Mouse (Mus musculus) embryo, embryonic 11.5 days (tissue): ENCODE measurements around the gene Il1rap.

Experiments
- DNase-seq: peaks from one replicate; pipeline ENCODE4 v3.0.0-alpha.2; 2012; ENCODE audit warnings: low read depth, low spot score

Il1rap gene

GRCm38 (mm10) chr16:26581048-26581912 lies at the start of gene Il1rap:
TSS of gene Il1rap (plus strand) at chr16:26581704.
- DNase-seq: peak; percentile 79

DNA sequence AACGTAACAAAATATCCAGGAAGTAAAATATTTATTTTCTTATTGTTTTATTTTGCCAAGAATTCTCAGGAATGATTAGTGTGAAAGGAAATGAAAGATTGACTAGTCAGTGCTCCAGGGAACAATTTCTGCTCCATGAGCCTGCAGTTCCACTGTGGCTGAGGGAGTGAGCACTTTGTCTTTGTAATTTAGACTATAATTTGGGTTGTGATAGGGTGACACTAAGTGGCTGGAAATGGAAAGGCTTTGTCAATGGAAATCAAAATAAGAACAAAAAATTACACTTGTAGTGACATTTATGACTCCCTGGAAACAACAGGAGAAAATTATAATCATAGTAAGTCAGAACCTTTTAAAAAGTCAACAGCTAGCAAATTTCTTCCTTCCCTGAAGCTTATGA lies 49.2 kb upstream of the Il1rap start:
- no peak for DNase-seq

DNA sequence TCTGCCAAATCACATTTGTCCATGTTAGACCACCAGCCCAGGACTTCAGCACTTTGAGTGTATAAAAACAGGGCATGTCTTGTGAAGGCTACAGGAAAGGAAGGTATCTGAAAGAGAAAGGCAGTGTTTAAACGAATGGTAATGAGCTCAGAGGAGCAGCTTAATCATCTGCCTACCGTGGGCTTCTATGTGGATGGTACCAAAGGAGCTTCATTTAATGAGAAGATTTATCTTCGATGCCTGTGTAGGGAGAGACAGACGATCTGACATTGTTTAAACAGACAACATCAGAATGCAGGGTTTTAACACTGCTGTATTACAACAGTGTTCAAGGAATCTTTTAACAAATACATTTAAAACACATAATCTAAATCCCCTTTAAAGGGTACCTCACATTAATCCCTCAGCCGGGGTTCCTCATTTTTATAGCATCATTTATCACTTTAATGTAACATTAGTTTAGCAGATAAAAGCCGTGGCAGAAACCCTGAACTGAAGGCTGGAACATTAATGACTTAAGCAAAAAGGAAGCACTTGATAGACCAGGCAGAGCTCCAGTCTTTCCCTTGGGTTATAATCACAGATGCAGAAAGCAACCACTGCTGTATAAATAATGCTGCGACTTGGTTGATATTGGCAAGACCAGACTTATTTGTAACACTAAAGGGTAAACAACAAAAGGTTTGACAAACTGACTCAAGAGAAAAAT lies 35.2 kb upstream of the Il1rap start:
- no peak for DNase-seq

DNA sequence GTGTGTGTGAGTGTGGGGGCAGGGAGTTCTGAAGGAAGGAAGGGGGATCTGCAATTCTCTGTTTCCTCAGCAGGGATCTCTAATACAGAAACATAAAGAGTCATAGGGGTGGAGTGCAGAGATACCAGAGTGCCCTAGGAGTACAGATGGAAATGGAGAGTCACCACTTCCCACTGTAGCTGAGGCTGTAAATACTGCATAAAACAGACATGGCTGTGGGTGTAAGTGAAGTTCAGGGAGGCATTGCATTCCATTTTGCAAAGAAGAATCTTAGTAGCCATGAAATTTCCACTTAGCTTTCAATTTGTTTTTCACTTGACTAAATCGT lies 34.7 kb upstream of the Il1rap start:
- DNase-seq: no peak

DNA sequence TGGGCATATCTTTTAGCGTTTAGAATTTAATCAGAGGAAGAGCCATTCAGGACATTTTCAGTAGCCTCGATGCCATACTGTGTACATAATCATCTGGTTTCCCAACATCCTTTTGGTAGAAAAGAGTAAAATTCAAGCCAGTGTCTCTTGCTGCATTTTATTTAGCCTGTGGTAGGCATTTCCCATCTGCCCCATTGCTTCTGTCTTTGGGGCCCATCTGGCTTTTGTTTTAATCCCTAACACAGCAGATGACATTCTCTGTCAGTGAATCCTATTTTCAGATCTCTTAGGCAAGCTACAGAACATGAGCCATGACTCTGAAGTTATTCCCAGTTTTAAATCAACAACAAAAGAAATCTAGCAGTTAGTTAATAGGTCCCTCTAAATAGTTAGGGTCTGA lies 32.3 kb upstream of the Il1rap start:
- no peak for DNase-seq

DNA sequence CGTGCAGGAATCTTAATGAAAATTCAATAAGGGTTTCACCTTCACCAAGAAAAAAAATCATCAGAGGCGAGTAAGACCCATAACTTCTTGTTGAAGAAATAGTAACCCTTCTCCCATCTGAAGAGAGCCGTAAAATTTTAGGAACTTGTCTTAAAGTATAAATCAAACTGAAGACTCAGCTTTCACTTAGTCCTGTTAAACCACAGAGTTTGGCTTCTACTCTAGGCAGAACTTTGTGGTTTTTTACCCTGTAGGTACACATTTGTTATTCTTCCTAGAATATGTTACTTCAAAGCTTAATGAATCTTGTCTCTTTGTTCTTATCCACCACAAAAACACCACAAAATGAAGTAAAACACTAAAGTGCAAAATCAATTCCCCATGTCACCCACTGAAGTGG lies 29.3 kb upstream of the Il1rap start:
- no peak for DNase-seq

DNA sequence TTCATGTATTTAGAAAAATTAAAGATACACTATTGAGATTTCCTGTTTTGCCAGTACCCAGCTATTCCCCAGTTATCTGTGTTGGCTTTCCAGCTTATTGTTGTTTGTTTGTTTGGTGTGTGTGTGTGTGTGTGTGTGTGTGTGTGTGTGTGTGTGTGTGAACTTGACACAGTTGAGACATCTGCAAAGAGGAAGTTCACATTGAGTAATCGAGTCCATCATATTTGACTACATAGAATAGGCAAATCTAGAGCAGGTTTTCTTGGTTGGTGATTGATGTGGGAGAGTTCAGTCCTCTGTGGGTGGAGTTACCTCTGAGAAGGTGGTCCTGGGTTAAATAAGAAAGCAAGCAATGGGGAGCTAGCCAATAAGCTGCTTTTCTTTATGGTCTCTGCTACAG lies 22.7 kb upstream of the Il1rap start:
- DNase-seq: no peak

GRCm38 (mm10) chr16:26561743-26562142 lies 19.8 kb upstream of the Il1rap start:
- DNase-seq: no peak

DNA sequence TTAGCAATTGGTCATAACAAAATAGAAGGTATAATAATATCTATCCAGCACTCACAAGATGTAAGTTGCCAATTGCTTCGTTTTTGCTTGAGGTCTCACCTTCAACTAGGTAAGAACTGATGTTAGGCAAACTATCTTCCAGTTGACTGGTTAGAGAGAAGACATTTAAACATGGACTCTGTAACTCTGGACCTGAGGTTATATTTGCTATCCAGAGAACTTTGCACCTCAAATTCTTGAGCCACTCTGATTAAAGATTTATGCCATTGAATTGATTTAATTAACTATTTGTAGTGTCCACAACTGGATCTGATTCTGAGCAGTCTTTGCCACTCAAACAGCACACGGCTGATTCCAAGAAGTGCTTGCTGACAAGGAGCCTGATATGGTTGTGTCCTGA lies 18.7 kb upstream of the Il1rap start:
- DNase-seq: no peak

GRCm38 (mm10) chr16:26569387-26569978 lies 12.0 kb upstream of the Il1rap start:
- no peak for DNase-seq

DNA sequence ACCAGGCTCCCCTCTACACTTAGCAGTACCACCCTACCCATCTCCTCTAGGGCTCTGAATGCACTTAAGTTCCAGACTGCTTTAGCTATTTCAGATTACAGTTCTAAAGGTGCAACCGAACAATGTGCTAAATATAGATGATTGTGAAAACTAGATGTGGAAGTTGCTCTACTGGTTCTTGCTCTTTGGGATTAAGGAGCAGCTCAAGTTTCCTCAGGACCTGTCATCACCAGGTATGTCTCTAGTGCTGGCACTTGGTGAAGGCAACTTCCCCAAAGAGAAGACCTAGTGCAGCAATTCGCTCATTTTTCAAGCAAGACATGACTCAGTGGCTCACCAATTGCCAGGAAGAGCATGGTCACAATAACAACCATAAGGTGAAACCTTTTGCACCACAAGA lies 9.7 kb upstream of the Il1rap start:
- DNase-seq: no peak

GRCm38 (mm10) chr16:26574173-26574572 lies 7.3 kb upstream of the Il1rap start:
- DNase-seq: no peak

DNA sequence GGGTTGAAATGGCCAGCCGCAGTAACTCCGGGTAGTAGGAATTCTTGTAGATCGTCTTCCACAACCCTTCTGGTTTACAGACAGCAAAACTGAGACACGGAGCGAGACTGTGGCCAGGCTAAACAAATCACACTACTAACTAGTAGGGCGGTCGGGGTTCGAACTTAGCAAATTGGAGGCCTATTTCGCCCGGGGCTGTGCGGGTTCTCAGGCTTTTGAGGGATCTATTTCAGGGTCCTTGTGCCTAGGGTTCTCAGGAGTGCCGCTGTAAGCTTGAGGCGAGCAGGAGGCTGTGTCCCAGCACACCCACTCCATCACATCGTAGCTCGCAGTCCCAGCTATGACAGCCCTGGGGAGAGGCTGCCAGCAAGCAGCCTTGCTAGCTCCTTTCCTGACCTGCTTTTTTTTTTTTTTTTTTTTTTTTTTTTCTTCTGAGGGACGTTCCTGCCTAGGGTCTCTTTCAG lies 441 bp downstream of the Il1rap start:
- no peak for DNase-seq

- DNase-seq: no peak
Measured at GRCm38 (mm10) chr16:26585806-26586205, 4.3 kb downstream of the Il1rap start.

DNA sequence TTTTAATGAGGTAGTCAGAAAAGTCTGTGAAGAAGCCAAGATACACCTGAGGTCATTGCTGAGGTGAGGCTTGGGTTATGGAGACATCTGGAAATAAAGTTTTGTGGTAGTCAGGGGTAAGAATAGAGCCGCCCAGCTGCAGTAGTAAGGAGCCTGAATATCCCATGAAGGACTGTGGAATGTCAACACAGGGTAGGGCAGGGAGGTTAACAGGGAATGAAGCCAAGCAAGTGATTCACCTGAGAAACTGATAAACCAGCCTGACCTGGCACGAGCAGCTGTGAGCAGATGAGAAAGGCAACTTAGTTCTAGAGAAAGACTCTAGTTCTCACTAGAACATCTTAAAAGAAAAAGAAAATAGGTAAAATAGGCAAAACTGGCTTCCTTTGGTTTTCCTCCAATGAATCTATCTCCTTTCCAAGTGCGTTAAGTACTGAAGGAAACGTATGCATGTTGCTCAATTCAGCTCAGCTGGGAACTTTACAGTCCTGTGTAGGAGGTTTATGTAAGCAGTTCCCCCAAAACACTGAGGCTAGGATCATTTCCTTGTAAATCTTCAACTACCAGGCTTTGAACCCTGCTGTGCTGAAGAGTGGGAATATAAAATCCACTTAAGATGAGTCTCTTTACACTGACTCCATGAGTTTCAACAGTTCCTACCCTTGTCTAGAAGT lies 9.5 kb downstream of the Il1rap start:
- no peak for DNase-seq

- no peak for DNase-seq
Measured at GRCm38 (mm10) chr16:26596440-26596839, 14.9 kb downstream of the Il1rap start.

DNA sequence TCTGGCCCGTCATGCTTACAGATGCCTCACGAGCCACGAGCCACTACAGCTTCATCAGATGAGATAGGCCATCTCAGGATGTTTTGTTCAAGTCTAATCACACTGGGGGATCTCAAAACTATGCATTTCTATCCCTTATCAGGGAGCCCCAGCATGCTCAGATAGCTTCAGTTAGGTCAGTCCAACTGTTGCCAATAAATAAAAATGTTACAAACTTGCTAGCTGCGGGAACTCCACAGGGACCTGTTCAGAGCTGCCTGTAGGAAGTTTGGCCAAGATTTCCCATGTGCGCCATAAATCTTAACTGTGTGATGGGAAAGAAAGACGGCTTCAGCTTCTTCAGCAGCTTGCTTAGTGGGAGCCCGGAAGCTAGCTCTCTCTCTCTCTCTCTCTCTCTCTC lies 15.8 kb downstream of the Il1rap start:
- peak; percentile 51 for DNase-seq

- DNase-seq: no peak
Measured at GRCm38 (mm10) chr16:26598591-26598990, 17.1 kb downstream of the Il1rap start.

DNA sequence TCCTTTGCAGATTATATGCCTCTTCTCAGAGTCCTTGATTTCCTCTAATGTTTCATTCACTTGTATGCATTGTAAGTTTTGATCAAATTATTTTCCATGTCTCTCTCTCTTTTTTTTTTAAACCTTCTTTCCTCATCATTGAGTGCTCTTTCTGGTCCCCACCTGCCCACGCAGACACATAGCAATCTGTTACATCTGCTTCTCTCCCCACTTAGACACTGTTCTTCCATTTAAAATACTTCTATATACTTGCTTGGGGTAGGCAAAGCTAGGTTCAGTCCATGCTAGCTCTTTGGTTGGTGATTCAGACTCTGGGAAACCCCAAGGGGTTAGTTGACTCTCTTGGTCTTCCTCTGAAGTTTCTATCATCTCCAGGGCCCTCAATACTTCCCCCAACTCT lies 20.0 kb downstream of the Il1rap start:
- DNase-seq: no peak

DNA sequence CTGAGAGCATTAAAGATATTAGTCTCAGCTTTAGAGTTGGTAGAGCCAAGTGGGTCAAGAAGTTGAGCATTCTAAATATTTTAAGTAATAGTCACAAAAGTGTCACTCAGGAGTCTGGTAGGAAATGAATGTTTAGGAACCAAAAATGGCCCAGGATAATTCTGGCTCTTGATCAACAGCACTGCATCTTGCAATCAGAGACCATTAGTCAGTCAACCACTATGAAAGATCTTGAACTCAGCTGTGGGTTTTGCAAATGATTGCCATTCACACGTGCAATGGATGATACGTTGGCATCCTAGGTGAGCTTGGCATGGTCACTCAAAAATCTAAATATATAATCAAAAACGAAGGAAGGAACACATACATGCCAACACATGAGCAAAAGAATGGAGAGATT lies 23.1 kb downstream of the Il1rap start:
- DNase-seq: no peak

- no peak for DNase-seq
Measured at GRCm38 (mm10) chr16:26608003-26608402, 26.5 kb downstream of the Il1rap start.

DNA sequence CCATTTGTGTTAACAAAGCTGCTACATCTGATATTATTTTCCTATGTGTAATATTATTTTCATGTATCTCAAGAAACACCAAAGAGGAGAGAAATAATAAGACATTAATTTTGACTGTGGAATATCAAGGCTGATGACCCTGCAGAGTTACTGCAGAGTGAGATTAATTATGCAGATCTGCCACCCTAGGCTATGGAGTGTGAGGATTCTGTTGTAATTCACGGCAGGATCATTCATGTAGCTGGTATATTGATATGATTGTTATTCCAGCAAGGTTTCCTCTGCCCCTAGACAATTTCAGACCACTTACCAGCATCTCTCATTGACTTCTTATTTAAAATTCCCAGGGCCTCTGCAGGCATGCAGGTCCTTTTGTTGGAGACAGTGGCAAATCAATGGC lies 29.0 kb downstream of the Il1rap start:
- DNase-seq: no peak
